Mouse (Mus musculus): Measurements from ENCODE around the gene Coq10b.

The Coq10b gene

DNA sequence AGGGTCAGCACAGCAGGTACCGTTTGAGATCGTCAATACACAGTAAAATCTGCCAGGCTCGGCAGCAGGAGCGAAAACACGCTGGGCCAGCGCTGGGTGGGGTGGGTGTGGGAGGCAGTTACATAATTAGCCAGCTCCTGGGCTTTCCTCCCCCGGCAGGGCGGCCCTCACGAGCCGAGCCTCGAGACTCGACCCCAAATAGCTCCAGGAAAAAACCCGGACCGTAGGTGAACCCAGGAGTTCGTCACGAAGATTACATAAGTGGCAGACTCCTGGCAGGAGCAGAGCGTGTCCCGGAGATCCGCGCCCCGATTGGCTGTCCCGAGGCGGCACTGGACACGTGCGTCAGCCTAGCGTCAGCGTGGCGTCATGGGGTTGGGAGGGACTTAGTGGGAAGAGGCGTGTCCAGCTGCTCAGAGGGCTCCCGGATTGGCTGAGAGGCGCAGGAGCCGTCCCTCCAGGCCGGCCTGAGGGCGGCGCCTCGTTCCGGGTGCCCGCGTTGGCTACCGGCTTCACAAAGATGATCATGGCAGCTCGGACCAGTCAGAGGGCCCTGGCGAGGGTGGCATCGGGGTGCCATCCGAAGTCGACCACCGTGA is at the start of gene Coq10b:
TSS of gene Coq10b (plus strand) at position 416 of the 599 bp plus-strand sequence.
- TF ChIP-seq GATA4 (IDR thresholded peaks at IDR 0.05; ENCODE audit: insufficient replicate concordance, low read length) = peak; percentile 35; the same call in 1 of the 2 replicates

- no peak for TF ChIP-seq GATA4 (IDR thresholded peaks at IDR 0.05; ENCODE audit: insufficient replicate concordance, low read length)
These were observed 40.1 kb upstream of the Coq10b start for GRCm38 (mm10) chr1:55012513-55012912.

DNA sequence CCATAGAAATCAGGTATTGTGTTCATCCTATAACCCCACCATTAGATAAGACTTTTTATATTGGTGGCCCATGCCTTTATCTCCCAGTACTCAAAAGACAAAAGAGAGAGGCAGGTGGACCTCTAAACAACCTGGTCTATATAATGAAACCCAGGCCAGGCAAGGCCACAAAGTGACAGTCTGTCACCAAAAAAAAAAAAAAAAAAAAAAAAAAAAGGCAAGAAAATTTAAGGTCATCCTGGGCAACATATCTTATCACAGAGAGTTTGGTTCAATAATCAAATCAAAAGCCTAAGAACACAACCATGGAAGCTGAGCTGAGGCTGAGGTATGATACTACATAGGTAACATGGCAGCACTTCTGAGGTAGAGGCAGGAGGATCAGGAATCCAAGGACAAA is 30.7 kb upstream of the Coq10b start:
- no peak for TF ChIP-seq GATA4 (IDR thresholded peaks at IDR 0.05; ENCODE audit: insufficient replicate concordance, low read length)

DNA sequence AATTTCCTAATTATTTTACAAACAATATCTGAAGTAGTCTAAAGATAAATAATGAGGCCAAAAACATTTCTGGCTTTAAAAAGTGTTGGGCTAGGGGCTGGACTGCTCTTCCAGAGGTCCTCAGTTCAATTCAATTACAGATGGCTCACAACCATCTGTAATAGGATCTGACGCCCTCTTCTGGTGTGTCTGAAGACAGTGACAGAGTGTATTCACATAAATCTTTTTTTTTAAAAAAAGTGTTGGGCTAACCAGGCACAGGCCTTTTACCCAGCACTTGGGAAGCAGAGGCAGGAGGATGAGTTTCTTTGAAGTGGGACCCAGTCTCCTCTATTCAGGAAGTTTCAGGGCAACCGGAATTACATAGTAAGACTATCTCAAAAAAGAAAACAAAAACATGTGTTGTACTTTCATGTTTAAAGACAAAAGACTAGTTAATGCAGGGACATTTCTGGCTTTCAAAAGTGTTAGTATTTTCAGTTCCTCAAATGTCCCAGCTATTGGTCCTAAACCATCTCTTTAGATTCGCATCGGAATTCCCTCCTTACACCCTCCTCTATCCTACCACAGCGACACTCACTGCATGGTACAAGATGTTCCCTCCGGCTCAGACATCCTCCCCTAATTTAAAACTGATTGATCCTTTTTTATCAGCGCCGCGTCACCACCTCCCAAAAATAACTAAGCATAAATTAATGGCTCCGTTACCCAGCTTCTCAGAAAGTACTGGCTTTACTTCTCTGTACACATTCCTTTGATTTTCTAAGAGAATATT is 26.7 kb upstream of the Coq10b start:
- no peak; the same call in 1 of the 2 replicates for TF ChIP-seq GATA4 (IDR thresholded peaks at IDR 0.05; ENCODE audit: insufficient replicate concordance, low read length)

DNA sequence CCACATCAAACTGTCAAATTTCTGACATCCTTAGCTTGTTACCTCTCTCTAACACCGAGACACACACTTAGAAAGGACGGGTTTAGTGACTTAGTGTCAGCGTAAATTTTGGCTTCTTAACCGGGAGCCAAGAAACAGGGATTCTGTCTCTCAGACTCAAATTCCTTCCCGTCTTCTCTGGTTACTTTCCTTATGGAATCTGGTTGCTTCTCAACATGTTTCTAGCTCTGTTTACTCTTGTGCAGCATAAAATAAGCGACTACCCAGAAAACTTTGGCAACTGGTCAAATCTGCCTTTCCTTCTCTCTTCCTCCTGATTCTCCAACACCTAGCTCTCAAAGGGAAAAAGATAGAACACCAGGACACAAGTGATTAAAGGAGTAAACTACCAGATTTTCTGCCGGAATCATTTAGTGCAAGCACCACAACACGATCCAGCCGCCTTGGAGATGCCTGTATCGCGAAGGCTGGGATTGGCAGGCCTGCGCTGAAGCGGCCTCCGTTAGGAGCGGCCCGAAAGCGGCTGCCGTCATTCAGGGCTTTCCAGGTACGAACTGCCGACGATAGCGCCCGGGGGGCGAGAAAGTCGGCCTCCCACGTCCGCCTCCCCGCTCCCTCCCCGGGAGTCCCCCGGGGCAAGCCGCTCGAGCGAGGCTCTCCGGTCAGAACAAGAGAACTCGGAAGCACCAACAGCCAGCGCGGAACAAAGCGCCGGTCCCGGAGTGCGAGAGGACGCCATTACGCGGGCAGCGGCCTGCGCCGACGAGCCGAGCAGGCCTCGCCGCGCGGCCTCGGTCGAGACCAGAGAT is 25.9 kb upstream of the Coq10b start:
- no peak for TF ChIP-seq GATA4 (IDR thresholded peaks at IDR 0.05; ENCODE audit: insufficient replicate concordance, low read length)

DNA sequence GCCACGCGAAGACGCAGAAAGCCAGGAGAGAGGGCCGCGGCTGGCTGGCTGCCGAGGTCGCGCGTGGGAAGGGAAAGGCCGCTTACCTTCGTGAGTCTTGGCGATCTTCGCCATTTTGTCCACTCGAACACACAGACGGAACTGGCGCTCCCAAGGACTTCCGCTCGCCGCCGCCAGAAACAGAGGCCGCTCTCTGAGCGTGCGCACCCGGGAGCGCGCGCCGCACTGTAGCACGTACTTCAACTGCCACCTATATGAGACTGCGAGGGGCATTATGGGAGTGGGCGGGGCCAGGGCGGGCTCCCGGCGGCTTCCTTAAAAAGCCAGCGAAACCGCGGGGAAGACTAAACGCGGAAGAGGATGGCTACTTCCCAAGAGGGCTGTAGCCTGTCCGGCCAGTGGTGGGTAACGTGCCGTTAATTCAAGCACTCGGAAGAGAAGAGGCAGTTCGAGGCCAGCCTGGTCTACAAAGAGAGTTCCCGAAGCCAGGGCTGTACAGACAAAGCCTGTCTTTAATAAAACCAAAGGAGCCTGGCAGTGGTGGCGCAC is 25.2 kb upstream of the Coq10b start, which contains the start of gene Sf3b1:
TSS of gene Sf3b1 (minus strand) at position 229 of the 549 bp plus-strand sequence.
- no peak for TF ChIP-seq GATA4 (IDR thresholded peaks at IDR 0.05; ENCODE audit: insufficient replicate concordance, low read length)

GRCm38 (mm10) chr1:55027966-55028365 is 24.6 kb upstream of the Coq10b start:
- no peak for TF ChIP-seq GATA4 (IDR thresholded peaks at IDR 0.05; ENCODE audit: insufficient replicate concordance, low read length)

DNA sequence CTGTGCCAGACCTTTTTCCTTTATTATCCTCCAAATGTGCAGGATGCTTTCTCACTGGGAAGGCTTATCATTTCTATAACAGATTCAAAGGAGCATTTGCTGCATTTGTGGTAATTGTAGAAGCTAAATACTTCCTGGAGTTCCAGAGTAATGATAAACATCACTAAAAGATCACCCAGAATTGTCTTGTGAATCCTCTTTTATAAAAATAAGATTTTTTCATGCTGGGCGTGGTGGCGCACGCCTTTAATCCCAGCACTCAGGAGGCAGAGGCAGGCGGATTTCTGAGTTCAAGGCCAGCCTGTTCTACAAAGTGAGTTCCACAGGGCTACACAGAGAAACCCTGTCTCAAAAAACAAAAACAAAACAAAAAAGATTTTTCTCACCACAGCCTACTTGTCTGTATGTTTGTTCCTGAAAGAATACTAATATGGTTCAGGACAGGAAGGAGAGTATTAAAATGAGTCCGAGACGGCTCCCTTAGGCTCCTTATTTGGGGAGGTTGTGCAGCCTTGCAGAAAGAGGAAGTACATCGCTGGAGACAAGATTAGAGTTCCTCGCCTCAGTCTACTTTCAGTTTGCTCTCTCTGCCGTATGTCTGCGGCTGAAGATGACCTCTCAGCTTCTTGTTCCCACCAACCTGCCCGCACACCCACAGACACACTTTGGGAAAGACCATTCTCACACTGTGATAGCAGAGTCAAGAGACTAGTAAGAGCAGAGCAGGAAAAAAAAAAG is 23.9 kb upstream of the Coq10b start:
- TF ChIP-seq GATA4 (IDR thresholded peaks at IDR 0.05; ENCODE audit: insufficient replicate concordance, low read length) = no peak

DNA sequence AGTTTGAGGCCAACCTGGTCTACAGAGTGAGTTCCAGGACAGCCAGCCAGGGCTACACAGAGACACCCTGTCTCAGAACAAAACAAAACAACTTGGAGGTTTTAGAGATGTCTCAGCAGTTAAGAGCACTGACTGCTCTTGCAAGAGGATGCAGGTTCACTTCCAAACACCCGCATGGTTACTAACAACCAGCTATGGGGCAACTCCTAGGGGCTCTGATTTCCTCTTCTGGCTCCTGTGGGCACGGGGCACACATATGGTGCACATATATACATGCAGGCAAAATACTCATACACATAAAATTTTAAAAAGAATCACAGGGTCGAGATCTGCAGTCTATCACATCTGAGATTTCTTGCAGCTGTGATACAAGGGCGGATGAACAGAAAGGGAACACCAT is 23.1 kb upstream of the Coq10b start:
- TF ChIP-seq GATA4 (IDR thresholded peaks at IDR 0.05; ENCODE audit: insufficient replicate concordance, low read length) = no peak

- no peak for TF ChIP-seq GATA4 (IDR thresholded peaks at IDR 0.05; ENCODE audit: insufficient replicate concordance, low read length)
These were observed 21.4 kb upstream of the Coq10b start for GRCm38 (mm10) chr1:55031026-55031779.

DNA sequence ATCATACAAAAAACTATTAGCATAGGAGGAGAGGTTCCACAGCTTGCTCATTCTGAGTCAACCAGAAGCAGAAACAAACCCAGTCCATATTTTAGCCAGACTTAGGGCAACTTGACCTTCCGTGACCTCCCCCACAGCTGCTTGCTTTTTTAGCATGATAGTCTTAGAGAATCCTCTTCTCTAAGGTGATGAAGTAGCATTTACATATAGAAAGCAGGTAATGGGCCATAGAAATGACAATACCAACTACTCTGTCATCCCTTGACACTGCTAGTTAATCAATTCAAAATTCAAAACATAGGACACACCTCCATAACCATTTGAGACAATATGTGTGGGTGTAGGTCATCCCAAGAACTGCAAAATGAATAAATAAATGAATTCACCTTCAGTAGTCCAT is 12.6 kb upstream of the Coq10b start:
- TF ChIP-seq GATA4 (IDR thresholded peaks at IDR 0.05; ENCODE audit: insufficient replicate concordance, low read length) = no peak

DNA sequence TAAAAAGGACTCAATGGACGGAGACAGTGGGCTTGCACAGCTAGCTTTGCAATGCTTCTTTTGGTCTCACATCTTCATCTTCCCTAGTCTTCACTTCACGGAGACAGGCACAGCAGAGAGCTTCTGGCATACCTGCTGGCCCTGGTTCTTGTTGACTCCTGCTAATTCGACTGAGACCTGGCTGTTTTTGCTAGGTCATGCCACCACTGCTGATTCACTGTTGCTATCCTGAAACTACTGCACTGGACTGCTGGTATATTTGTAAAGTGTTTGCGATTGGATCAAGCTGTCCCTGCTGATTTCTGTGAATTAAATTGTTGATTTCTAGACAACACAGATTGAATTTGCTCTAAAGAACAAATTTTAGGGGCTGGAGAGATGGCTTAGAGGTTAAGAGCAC is 10.9 kb upstream of the Coq10b start:
- TF ChIP-seq GATA4 (IDR thresholded peaks at IDR 0.05; ENCODE audit: insufficient replicate concordance, low read length) = no peak

DNA sequence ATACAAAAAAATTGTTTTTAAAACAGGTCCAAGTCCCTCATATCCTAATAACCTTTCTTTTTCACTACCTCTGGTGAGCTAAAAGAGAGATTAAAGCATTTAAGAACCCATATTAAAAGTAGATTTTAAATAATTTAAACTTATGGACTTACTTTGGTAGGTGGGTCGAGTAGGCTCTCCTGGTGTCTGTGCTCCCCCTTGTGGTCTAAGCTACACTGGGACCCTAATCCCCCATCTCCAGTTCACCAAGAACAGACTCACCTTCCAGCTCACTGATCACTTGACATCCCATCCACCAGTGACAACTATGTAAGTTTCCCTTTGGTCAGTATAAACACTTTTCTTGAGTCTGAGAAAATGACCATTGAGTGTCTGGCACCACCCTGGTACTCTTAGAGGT is 10.3 kb upstream of the Coq10b start:
- no peak for TF ChIP-seq GATA4 (IDR thresholded peaks at IDR 0.05; ENCODE audit: insufficient replicate concordance, low read length)

- no peak for TF ChIP-seq GATA4 (IDR thresholded peaks at IDR 0.05; ENCODE audit: insufficient replicate concordance, low read length)
These were observed 9.4 kb upstream of the Coq10b start for GRCm38 (mm10) chr1:55043164-55043563.

Data from liver, adult (tissue).